Mouse (Mus musculus): ENCODE results near the gene Cdk12.
A peak's percentile ranks its signal among the peaks of the same experiment; 100 is the strongest.

The Cdk12 gene

DNA sequence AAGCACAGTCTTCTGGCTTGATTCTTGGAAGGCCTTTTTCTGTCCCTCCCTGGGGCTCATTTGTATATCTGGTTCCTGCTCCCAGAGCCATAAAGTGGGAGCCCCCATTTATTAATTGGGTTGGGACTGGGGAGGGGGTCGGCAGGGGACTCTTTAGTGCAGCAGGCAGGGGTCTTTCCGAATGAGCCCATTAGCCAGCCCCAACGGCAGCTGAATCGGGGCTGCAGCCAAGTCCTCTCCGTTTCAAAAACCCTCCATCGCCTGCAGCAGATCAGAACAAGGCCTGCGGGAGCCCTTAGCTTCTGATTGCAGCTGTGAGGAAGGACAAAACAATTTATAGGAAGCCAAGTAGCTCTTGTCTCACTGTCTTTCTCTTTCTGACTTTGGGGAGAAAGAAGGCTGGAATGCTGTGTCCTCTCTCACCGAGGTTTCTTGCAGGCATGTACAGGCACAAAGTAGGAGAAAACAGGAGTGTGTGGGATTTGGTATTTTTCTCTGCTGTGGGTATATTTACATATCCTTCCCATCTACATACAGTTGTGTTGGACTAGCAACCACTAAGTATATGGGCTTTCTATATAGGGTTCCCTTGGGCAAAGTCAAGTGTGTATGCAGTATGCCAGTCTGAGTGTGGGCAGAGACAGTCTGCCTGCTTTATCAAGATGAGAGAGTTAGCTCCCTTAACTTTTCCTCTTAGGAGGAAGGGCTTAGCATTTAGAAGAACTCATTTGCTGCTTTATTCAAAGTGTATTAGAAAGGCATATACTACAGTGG lies 58.0 kb downstream of the Cdk12 start:
- no peak for DNase-seq (ENCODE audit: low spot score)

DNA sequence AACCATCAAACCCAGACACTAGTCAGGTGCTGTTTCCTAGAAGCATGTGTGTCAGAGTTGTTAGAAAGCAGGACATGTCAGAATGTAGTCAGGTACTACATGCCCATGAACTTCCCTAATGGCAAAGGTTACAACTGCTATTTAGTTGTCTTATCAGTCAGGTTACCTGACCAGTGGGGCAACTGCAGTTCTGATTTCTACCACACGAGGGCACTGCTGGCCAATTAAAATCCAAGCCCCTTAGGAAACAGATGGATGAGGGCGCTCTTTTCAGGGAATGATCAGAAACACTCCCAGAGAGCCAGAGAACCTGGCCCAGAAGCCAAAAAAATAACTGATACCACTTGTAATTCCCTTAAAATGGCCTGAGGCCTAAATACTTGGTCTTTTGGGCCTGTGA lies 62.2 kb downstream of the Cdk12 start:
- DNase-seq (ENCODE audit: low spot score), result peak; percentile 83

DNA sequence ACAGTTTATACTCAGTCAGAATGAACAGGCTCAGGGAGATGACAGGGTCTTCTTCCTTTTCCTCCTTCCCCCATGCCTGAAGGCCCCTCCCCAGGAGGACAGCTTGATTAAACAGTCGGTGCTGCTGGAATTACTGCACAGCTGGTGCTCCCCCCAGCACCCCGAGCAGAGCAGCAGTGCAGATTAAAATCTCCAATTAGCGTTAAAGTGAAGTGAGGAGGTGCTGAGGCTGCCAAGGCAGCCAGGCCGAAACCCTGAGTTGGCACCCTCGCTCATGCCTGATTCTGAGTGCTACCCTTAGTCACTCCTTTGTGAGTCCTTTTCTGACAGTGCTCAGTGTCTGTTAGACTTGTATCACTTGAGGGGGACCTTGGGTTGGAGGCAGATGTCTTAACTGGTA lies 63.0 kb downstream of the Cdk12 start:
- DNase-seq (ENCODE audit: low spot score), result peak; percentile 32

DNA sequence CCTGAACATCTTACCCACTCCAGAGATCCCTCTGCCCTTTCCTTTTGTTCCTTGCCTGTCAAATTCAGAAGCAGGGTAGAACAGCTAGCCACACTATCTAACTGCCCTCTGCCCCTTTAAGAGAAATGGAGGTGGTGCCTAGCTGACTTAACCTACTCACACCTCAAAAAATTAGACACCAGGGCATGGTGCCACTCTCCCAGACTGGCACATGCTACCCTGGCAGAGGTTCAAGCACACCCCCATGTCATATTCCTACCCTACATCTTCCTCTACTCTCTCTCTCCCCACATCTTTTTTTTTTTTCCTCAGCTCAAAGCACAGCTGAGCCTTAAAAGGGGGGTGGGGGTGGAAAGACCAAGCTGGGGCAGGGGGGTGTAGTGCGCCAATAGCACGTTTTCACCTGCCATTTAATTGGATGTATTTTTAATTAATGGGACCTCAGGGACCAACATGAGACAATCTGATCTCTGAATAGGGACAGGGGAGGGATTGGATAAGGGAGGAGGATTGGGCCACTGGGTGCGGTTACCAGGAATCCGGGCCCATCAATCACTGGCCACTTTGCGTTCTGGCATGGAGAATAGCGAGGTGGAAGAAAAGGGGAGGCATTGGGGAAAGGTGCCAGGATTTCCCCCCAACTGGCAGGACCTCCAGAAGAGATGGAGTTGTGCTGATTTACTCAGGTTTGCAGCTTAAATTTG lies 64.0 kb downstream of the Cdk12 start:
- no peak for DNase-seq (ENCODE audit: low spot score)

DNA sequence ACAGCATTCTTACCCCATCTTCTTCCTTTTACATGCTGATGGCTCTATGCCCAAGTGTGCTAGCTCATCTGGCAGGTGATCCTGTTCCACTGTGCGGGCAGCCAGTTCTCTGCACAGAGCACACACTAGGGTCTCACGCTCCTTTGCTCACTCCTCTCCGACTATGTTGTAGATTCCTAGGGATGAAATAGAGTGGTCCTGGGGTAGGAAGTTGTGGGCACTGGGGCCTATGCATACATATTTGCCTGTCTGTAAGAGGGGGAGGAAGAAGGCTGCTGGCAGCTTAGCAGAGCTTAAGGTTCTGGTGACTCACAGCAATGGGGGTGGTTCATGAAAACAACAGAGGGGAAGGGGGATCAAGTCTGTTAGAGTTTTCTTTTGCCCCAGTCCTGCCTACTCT lies 67.2 kb downstream of the Cdk12 start:
- DNase-seq (ENCODE audit: low spot score), result no peak

DNA sequence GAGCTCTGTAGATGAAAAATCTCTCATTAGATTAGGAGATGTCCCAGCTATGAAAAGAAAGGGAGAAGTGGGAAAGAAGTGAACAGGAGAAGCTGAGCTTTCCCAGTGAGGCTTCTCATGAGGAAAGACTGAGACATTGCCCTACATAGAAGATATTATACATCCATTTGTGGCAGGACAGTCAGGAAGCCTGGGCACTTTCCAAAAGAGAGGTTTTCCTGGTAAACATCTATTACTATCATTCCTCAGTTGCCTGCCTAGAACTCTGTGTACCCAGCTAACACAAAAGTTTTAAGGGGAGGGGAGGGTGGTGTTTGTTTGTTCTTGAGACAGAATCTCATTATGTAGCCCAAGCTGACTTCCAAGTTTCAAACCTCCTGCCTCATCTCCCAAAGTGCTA lies 67.6 kb downstream of the Cdk12 start:
- DNase-seq (ENCODE audit: low spot score), result no peak

GRCm38 (mm10) chr11:98283740-98284139 lies 80.9 kb downstream of the Cdk12 start:
- DNase-seq (ENCODE audit: low spot score), result no peak

GRCm38 (mm10) chr11:98284230-98284629 lies 81.4 kb downstream of the Cdk12 start:
- DNase-seq (ENCODE audit: low spot score), result no peak

GRCm38 (mm10) chr11:98285368-98285767 lies 82.5 kb downstream of the Cdk12 start:
- DNase-seq (ENCODE audit: low spot score), result no peak

GRCm38 (mm10) chr11:98287531-98287930 lies 84.7 kb downstream of the Cdk12 start:
- DNase-seq (ENCODE audit: low spot score), result no peak

GRCm38 (mm10) chr11:98287961-98288360 lies 85.1 kb downstream of the Cdk12 start:
- DNase-seq (ENCODE audit: low spot score), result no peak

- DNase-seq (ENCODE audit: low spot score), result no peak
These were observed 87.0 kb downstream of the Cdk12 start for GRCm38 (mm10) chr11:98289873-98290272.

GRCm38 (mm10) chr11:98290906-98291305 lies 88.0 kb downstream of the Cdk12 start:
- no peak for DNase-seq (ENCODE audit: low spot score)

GRCm38 (mm10) chr11:98293070-98293469 lies 90.2 kb downstream of the Cdk12 start:
- DNase-seq (ENCODE audit: low spot score), result no peak

GRCm38 (mm10) chr11:98294188-98295012 lies 91.5 kb downstream of the Cdk12 start:
- DNase-seq (ENCODE audit: low spot score), result peak; percentile 80

DNA sequence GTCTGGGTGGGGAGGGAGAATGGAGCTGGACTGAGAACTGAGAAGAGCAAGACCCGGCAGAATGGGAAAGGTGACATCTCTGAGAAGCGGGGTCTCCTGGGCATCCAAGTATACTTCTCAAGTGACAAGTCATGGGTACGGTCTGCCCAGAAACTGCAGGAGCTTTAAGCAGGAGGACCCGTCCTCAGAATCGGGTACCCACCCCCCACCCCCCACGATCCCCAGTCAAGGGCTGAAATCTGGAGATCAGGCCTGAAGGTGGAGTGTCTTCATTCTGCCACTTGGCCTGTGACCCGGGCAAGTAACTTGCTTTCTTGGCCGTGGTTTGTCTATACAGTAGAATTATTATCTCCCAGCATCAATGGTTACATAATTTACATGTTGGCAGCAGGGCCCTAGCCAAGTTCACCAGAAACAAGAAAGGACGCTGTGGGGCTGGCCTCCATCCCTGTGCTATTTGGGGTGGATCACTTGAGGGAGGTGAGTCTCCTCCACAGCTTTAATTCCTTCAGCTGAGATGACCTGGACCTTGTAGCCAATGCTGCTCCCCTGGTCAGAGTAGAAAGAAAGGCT lies 92.2 kb downstream of the Cdk12 start:
- DNase-seq (ENCODE audit: low spot score), result peak; percentile 20

- DNase-seq (ENCODE audit: low spot score), result peak; percentile 40
These were observed 93.4 kb downstream of the Cdk12 start for GRCm38 (mm10) chr11:98296277-98296676.

DNA sequence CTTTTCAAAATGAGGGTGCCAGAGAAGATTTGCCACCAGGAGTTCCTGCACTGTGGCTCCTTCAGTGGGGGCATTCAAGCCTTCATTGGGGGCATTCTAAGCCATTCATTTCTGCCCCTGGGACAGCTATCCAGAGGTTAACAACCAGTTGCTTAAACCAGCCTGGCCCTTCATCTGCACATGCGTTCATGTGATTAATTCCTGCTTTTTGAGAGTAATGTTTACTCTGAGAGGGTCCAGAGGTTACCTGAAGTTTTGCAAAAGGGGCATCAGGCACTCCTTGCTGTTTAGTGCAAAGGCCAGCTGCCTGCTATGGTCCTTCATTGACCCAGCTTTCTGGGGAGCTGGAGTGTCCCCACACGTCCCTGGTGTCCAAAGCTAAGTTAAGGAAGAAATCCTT lies 94.1 kb downstream of the Cdk12 start:
- no peak for DNase-seq (ENCODE audit: low spot score)

- no peak for DNase-seq (ENCODE audit: low spot score)
These were observed 94.9 kb downstream of the Cdk12 start for GRCm38 (mm10) chr11:98297778-98298177.

DNA sequence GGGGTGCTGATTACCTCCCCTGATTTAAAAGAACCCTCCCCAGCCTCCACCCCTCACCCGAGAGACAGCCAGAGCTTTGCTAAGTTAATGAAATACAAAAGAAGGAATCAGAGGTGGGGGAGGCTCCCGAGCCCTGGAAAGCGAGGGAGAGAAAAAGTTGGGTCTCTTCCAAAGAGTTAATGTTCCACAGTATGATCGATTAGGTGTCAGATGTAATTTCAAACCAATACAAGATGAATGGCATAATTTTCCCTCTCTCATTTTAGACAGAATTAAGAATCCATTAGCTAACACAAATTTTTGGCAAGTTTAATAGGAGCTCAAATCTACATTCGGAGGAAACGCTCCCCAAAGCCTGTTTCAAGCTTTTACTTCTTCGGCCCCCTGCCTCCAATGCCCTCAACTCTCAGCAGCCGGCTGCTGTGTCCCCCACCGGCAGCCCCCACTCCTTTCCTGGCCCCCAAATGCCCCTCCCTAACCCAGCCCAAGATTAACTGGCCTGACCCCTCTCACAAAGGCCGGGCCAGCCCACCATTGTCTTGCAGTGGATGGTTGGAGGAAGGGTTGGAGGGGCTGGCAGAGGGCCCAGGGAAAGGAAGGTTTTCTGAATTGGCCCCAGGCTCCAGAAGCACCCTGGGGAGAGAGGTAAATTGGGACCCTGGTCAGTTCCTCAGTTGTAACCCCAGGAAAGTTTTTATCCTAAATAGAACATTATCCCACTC lies 95.8 kb downstream of the Cdk12 start:
- DNase-seq (ENCODE audit: low spot score), result no peak

DNA sequence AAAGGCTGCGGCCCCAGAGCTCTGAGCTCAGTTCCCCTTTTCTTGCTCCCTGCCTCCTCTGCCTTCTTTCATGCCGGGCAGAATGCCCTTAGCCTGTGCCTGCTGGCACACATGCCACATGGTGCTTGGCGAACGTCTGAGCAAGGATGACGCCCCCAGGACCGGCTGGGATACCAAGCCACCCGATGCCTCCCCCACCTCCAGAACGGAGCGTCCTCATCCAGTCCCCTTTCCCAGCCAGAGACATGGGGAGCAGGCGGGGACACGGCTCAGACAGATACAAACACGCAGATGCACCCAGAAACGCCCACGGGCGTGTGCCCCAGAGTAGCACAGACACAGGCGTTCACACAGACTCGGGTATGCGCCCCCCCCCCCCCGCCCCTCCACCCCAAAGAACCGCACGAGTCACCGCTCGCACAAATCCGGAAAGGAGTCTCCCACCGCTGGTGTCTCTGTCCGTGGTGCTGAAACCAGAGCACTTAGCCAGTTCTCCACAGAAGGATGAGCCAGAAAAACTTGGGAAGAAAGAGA lies 111.0 kb downstream of the Cdk12 start:
- no peak for DNase-seq (ENCODE audit: low spot score)

All from MN1 (cell line).